Mouse (Mus musculus): ENCODE results near the gene Fstl4. TPM values are rescaled to one million over a fixed set of nuclear protein-coding genes. Genes with fewer than 3 reads are reported as not detected.

Gene Fstl4
- total RNA-seq, 1 experiment from 2014 or later = 0.37 TPM

DNA sequence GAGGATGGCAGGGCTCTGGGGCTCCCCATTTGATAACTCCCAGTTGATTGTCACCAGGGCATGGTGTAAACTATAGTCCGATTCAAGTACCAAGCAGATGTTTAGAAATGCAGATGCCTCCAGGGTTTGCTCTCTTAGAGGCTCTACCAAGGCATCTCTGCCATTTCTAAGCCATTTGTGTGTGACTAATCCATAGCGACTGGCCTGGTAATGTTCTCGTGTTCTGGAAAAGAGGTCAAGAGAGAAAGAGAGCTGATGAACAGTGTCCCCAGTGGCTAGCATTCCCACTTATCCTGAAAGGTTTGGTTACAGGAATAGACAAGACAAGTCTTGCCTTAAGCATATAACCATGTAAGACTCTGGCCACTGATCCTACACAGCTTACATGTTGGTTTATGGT, 3.5 kb downstream of the Fstl4 start:
- no peak for DNase-seq

GRCm38 (mm10) chr11:52773073-52773472, 8.6 kb downstream of the Fstl4 start:
- no peak for DNase-seq

- DNase-seq = no peak
These were observed 10.9 kb downstream of the Fstl4 start for GRCm38 (mm10) chr11:52775291-52775690.

GRCm38 (mm10) chr11:52782426-52782825, 18.0 kb downstream of the Fstl4 start:
- no peak for DNase-seq

DNA sequence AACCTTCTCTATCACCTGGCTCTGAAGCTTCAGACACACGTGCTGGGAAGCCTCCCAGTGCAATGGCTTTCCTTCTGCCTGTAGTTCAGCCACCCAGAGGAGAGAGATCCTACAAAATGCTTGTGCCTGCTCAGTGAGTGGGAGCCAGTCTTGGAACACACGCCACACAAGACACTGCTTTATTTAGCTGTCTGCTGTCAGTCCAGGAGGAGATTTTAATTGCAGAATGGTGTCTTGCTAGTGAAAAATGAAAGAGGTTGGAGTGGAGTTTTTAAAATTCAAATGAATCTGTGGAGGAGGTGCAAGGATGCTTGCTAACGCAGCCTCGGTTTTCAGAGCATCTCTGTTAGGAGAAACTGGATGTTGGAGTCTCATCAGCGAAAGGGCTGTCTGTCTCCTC, 29.9 kb downstream of the Fstl4 start:
- no peak for DNase-seq

- DNase-seq = no peak
These were observed 45.1 kb downstream of the Fstl4 start for GRCm38 (mm10) chr11:52809542-52809941.

GRCm38 (mm10) chr11:52816004-52816403, 51.6 kb downstream of the Fstl4 start:
- no peak for DNase-seq

GRCm38 (mm10) chr11:52820336-52820905, 56.0 kb downstream of the Fstl4 start:
- no peak for DNase-seq

DNA sequence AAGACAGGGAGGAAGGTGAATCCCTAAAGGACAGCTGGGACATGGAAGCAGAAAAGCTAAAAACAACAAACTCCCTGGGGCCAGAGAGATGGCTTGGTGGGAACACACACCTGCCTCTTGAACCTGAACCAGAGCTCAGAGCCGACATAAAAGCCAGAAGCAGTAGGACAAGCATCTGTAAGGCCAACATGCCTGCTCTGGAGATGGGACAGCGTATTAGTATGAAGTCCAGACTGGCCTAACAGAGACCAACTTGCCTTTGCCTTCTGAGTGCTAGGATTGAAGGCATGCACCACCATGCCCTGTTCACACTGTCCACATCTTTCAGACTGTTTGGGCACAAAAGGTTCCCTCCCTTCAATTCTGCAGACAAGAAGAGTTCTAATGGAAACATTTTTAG, 62.2 kb downstream of the Fstl4 start:
- DNase-seq = no peak

GRCm38 (mm10) chr11:52831631-52832310, 67.3 kb downstream of the Fstl4 start:
- no peak for DNase-seq

DNA sequence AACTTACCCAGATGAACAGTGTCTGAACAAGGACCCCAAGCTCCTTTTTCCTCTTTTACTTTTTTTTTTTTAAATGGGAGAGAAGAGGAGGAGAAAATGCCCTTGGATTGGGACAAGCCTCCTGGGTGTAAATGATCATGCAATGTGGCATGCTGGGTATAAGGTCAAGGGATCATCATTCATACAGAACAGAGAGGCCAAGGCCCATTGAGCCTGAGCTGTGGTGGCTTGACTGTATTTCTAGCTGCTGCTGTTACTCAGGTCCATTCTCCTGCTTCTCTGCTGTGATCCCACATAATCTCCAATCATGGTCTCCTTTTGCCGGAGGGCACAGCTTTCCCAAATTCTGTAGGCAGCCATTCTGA, 67.9 kb downstream of the Fstl4 start:
- no peak for DNase-seq

DNA sequence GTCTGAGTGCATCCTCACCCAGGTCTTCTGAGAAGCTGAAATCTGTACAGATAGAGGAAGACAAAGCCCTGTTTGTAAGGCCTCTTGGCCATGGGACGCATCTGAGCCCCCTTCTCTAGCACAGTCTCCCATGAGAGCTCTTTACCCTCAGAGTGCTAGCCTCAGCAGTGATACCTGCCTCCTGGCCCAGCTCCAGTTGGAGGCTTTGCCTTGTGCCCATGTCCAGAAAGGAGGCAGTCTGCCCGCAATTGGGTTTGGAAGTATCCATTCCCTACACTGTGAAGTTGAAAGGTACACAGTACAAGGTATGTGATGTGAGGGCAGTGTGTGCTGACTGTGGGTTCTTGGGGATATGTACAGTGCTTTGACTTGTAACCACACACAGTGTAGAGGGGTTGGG, 84.3 kb downstream of the Fstl4 start:
- DNase-seq = no peak

DNA sequence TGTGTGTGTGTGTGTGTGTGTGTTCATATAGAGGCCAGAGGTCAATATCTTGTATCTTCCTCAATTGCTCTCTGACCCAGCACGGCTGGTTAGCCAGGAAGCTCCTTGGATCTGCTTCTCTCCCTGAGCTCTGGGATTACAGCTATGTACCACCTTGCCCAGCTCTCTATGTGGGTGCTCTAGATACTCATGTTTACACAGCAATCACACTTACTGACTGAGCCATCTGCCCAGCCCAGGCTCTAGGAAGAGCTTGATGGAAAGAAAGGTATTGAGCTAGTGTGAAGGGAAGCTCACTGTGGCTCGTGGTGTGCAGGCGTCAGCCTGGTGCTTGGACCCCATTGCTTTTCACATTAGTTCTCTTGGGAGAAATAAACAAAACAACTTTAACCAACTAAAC, 85.6 kb downstream of the Fstl4 start:
- no peak for DNase-seq

DNA sequence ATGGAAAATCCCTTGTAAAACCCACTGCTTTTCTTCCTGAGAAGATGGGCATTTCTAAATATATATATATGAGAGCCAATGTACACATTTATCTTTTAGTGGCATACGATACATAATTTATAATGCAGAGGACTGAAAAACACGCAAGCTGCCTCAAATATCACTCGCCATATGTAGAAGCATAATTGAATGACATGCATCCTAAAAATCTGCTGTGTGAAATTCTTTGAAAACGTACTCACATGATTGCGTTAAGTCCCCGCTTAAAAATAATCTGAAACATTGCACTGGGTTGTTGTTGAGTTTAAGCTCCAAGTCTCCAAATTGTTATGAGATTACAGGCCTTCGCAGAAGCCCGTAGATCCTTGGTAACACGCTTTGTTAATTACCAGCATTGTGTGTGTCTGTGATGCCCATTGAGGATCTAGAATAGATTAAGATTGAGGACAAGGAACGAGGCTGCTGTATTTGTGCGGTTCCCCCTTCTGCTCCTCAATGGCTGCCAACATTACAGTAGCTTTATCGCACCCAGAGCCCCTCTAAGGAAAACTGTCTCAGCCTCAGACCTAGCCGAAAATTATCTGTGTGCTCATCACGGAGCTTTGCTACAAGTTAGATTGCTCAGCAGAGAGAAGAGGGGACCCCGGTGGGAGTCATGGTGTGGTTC, 108.5 kb downstream of the Fstl4 start:
- DNase-seq = no peak

- peak; percentile 75 for DNase-seq
These were observed 111.7 kb downstream of the Fstl4 start for GRCm38 (mm10) chr11:52875916-52876765.

DNA sequence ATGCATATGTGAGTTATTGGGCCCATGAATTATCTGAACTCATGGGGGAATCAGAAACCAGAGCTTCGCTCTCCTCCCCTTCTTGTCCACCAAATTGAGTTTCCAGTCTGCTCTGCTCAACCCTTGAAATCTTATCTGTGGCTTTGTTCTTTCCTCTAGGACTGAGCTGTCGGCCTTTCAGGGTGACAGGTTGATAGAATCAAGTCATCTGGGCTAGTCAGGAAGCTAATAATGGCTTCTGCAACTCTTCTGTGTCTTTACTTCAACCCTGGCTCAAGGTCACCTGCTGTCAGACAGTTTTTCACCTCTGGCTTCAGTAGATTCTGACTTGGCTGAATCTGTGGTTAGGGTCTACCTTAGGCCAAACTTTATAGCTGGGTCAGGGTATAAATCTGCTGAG, 113.2 kb downstream of the Fstl4 start:
- no peak for DNase-seq

GRCm38 (mm10) chr11:52879958-52880357, 115.5 kb downstream of the Fstl4 start:
- no peak for DNase-seq

GRCm38 (mm10) chr11:52886559-52887303, 122.3 kb downstream of the Fstl4 start:
- DNase-seq = no peak

DNA sequence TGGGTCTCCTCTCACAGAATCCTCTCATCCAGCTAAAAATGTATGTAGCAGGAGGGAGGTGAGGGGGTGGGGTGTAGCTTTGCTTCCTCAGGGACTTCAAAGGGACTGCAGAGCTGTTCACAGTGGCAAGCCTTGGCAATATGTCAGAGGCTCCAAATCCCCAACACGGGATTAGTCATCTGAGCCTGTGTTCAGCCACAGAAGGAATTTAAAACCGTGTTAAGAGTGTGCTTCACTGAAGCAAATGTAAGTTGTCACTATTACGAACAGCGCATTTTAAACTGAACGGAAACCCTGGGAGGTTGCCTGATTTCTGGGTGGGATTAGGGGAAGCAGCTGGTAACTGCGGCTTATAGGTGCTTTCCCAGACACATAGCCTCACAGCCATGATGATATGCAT, 123.7 kb downstream of the Fstl4 start:
- DNase-seq = peak; percentile 11

GRCm38 (mm10) chr11:52889527-52889926, 125.1 kb downstream of the Fstl4 start:
- DNase-seq = no peak

- no peak for DNase-seq
These were observed 125.7 kb downstream of the Fstl4 start for GRCm38 (mm10) chr11:52890156-52890555.

DNA sequence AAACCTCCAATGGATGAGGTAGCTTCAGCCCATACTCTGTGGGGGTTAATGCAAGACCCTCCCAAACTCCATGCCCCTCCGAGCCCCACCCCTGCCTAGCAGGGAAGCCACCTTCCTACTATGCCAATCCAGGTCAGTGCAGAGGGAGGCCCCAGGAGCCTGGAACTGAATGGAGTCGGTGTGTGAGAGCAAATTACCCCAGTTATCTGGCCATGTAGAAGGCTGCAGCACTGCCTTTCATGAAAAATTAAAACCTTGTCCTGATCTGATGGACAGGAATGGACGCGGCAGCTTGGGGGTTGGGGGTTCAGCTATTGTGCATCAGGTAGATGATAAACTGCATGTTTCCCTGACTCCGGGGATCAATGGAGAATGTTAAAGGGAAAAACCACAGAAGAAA, 139.7 kb downstream of the Fstl4 start:
- no peak for DNase-seq
